Mouse (Mus musculus) E14TG2a.4 (cell line): ENCODE data around the gene Tnks2.

Source experiments
- CTCF ChIP-seq: conservative IDR thresholded peaks from 2 replicates; pipeline ENCODE4 v1.5.1; 2014; ENCODE audit warnings: low read length
- NANOG ChIP-seq: IDR thresholded peaks from 2 replicates; pipeline ENCODE4 v1.6.1; 2014; ENCODE audit warnings: borderline replicate concordance, low read length, mixed read lengths
- POU5F1 ChIP-seq: IDR thresholded peaks from 2 replicates; pipeline ENCODE4 v1.6.1; 2014; ENCODE audit warnings: low read length, borderline replicate concordance

GRCm38 (mm10) chr19:36927800-36928361, 93.8 kb downstream of the Tnks2 start:
- TF ChIP-seq CTCF (no peak), POU5F1 (no peak), NANOG (no peak)
